Mouse (Mus musculus) Muller cell, postnatal 12 days (primary cell): ENCODE results near the gene Nobox.

Source experiments
- DNase-seq: peaks from one replicate; pipeline ENCODE4 v3.0.0-alpha.2; 2015; ENCODE audit errors: inconsistent ontology term

Gene Nobox

DNA sequence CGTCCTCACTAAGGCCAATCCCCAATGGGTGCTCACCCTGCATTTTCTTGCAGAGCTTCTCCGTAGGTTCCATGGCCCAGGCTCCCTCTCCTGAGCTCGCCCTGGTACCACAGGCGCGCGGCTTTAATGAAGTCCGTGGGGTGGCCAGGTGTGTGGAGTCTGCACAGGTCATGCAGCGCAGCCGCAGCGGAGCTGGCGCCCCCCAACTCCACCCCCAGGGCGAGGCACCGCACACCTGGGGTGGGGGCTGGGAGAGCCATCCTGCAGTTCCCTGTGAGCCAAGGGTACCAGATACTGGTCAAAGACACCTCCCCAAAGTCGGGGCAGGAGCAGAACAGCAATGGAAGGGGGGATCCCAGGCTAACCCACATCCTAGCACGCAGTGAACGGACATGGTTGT lies at the start of gene Nobox:
TSS of gene Nobox (minus strand) at position 101 of the 400 bp plus-strand sequence.
- DNase-seq, result no peak

DNA sequence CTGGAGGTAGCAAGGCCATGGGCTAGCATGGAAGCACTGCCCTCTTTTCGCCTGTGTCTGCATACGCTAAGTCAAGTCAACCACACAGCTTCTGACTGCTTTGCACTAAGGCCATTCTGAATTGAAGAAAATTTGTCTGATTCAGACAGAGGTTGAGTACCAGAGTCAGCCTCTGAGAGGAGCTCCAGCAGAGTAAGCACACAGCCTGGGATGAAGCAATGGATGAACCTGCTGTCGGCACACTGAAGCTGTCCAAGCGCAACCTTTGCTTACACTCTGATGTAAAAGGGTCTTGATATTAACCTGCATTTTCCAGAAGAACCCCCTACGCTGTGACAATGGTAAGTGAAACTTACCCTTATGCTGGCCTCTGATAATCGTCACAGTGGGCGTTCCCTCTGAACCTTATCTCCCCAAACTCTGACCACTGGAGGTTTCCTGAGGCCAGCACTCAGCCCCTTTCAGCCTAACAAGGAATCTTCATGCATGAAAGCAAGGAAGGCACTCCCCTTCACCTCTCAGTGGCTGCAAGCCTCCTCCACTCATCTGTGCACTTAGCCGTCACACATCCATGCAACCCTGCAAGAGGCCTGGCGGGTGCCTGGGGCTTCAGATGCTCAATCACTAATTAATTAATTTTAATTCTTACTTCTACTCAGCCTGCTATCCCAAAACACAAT lies 45.3 kb upstream of the Nobox start:
- no peak for DNase-seq

DNA sequence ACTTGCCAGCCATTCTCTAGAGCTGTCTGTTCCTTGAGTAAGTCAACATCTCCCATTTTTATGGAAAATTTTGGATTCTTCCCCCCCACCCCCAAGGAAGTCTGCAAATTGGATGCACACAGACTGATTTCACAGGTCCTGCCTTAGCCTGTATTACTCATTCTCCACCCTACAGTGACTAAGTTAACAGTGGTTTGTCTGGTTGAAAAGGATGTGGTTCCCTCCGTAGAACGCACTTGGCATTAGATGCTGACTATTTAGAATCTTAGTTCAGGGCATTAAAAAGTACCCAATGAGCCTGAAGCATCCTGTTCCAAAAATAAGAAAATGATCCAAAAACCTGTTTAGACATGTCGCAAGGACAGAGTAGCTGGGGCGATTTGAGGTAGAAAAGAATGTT lies 44.1 kb upstream of the Nobox start:
- peak; percentile 23 for DNase-seq

DNA sequence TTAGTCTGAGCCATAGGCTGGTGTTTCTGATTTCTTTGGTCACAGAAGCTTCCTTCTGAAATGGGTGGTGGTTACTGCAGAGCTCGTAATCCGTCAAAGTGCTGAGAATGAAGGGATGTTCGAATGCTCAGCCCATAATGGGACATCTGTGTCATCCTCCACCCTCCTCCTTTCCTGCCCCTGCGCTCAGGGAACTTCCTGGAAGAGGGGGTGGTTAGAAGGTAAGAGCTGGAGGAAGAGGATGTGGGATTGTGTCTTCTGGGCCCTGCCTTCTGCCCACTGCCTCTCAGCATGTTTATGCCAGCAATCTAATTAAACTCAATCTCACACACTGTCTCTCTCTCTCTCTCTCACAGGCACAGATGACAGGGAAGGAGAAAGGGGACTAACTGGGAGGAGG lies 39.7 kb upstream of the Nobox start:
- no peak for DNase-seq

DNA sequence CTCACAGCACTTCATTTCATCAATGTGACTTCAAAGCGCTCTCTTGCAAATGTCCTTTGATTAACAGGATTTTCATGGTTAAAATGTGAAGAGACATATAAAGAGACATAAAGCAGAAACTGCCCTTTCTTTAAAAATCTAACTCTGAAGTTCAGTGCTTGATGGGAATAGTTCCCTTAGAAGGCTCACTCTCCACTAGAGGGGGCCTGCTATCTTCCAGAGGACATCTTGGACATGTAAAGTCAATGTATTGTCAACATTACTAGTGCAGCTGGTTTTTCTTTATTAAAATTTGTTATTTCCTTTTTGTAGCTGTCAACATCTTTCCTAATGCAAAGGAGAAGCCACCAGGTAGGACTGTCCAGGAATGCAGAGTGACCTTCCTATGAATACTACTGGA lies 38.3 kb upstream of the Nobox start:
- no peak for DNase-seq

DNA sequence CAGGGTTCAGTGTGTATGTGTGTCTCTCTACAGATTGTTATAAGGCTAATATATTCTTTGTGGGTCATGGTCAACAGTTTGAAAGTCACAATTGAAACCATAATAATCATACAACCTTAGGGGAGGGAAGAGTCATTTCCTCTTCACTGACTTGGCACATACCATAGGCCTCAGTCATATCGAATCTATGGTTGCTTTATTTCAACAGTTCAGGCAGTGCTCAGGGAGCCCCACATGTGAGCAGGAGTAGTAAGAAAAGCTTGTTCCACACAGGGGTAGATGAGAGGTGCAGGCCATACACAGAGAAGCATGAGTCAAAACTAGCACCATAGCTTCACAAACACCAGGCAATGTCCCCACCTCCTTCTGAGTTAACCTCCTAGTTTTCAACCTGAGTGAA lies 33.7 kb upstream of the Nobox start:
- DNase-seq, result no peak

DNA sequence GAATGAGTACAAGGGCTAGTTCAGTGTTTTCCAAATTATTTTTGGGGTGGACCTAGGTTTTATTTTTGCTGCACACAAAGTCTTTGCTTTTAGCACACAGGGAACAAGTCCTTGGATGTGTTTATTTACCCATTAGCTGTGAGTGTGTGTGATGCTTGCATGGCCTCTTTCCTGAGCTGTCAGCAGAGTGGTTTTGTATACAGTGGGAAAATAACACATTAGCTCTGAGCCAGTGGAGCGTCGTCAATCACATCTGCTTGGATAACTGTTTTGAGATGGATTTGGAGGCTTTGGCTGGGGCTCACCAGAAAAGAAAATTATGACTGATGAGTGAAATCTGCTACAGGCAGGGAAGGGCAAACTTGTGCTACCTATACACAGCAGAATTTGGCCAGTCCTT lies 33.0 kb upstream of the Nobox start:
- no peak for DNase-seq

DNA sequence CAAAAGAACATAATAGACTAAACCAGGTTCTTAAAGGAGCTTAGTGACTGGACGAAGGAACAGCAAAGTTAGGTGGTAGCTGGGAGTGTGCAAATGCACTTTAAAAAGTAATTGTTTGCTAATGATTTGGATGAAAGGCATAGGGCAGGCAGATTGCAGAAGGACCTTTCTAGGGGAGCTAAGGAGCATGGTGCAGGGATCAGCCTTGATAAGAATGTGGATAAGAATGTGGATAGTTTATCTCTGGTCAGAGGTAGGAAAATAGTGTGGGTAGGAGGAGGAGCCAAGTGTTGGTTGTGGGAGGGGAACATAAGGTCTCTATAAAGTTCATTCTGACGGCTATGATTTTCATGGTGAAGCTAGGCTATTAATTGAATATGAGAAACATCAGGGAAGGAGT lies 29.4 kb upstream of the Nobox start:
- DNase-seq, result no peak

DNA sequence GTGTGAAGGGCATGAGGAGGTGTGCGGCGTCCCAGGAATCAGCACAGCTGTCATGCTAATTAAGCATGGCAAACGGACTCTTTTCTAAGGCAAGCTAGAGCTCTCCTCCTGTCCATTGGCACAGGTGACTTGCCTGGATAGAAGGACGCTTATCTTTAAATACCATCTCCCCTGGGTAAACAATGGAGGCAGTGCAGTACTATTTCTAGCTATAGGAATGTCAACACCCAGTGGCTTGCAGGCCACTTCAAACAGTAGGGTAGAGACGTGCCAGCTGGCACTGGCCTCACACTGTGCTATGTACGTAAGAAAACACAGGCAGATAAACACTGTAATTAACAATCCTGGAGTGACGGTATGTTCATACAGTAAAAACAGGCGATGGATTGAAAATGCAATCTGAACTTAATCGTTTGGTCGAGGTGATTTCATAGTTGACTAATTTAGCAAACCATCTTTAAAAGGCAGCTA lies 28.2 kb upstream of the Nobox start:
- peak; percentile 62 for DNase-seq

DNA sequence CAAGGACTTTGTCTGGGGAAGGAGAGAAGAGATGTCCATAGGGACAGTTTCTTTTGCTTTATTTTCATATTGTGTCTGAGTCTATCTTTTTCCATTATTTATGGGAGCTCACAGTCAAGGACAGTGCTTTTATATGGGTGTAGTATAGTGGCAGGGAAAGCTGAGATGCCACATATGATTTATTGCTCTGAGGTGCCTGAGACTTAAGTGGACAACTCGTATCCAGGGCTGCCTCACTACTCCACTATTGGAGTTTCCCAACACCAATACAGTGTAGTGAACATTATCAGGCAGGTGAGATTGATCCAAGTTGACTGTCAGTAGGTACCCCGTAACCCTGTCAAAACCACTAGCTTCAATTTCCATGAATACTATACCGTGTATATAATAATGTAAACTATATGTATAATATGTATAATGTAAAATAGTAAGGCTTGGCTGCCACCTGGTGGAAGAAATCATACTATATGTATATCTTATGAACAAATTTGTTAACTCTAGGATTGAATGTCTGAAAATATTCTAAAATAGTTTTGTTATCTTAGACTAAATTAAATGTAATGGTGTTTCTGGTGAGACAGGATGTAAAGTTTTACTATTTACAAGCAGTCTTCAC lies 26.4 kb upstream of the Nobox start:
- DNase-seq, result no peak

DNA sequence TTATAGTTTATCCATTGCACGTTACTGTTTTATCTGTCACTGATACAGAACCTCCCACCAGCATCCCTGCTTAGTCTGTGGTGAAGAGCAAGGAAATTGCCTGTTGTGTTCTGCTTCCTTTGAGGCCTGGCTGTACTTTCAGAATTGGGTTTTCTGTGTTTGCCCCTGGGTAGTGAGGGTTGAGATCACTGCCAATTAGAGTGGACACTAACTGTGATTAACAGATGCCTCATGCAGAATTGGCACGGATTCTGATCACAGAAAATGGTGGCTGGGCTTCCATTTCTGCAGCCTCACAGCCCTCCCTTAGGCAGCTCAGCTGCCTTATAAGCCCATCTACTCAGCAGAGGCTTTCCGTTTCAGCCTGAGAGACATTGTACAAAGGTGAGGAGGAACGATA lies 24.1 kb upstream of the Nobox start:
- peak; percentile 80 for DNase-seq

DNA sequence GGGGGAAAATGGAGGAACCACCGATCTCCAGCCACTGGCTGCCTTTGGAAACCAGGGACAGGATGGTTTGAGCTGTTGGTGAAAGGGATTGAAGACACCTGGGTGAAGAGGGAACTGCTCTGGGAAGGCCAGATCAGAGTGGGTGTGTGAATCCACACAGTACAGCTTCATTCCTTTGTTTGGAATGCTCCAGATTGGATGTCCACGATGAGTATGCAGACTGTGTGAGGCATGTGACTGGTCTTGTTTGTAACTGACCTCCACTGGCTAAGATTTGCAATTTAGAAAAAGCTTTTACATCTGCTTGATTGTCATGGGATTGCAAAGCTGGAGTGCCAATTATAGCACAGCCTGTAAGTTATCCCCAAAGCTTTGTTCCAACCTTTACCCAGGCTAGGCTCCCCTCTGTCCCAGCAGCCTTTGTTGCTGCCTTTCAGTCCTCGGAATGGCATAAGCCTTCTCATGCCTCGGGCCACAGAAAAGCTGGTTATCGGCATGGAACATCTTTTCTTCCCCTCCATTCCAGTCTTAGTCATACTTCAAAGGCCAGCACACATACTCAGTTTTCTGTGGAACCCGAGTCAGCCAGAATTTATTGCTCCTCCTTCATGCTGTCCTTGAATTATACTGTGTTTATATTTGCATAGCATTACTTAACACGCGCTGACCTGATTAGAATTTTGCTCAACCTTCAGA lies 3.8 kb upstream of the Nobox start:
- peak; percentile 31 for DNase-seq

DNA sequence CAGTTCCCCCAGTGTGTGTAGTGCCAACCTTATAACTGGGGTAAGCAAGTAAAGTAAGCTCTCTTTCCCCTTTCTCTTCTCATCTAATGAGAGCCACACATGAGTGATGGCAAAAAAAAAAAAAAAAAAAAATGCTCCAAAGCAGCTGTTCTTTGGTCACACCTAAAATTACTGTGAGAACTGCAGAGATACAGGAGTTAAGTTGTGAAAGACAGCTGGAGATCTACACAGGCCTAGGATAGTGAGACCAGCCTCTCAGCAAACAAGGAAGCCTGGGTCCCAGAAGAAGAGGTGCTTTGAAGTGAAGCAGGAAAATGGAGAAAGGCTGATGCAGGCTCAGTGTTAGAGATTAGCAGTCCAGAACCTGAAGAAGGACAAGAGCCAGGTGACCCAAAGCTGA lies 3.2 kb upstream of the Nobox start:
- no peak for DNase-seq

DNA sequence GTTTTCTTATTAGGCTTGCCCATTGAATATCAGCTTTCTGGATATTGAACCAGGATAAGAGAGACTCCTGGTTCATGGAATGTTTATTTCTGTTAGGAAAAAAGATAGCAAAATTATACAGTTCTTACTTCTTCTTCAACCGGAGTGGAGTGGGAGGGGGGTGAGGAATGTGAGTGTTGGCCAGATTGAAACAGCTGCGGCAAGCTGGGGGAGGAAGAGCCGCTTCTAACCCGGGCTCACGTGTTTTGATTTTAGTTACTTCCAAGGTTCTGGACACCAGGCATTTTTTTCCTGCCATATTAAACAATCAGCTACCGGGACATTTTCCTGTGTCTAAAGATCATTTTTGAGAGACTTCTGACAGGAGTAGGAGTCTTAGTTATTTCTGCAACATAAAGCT lies 717 bp upstream of the Nobox start:
- no peak for DNase-seq

DNA sequence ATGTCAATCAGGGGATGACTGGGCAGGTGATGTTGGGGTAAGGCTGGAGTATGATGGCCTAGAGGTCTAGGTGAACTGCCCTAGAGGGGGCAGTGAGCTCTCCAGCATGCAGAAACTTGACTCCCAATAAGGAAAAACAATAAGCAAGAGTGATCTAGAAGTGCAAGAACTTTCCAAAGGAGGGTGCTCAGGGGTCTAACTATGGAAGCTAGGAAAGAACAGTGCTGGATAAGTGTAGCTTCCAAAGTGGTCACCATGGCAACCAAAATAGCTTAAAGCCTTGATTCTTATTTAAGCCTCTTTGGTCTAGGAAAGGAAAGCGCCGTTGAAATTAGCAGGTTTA lies 11.9 kb downstream of the Nobox start:
- no peak for DNase-seq

DNA sequence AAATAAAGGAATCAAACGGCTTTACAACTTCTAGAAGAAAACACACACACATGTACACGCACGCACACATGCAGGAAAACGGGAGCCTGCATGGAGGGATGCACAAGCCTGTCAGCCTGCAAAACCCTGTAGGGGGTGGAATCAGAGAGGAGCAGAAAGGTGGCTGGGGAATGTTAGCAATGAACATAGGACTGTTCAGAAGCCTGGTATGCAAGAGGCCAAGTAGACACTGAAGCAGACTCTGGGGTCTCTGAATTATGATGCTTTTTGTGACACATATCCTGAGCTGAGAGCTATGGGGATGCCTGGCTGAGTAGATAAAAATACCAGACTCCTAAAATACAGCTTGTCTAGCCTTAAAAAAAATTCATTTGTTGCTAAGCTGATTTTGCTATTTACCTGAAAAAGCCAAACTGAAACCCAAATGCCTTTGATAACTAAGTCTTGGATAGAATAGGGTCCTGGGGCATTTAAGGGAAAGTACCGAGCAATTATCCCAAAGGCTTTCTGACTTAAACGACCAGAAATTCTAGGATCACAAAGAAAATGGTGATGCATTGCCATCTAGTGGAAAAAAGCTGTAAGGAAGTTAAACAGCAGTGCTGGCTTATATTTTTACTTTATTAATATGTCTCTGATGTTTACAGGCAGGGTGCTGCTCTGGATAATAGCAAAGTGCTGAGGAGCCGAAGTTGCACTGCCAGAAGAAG lies 12.4 kb downstream of the Nobox start:
- DNase-seq, result peak; percentile 36

DNA sequence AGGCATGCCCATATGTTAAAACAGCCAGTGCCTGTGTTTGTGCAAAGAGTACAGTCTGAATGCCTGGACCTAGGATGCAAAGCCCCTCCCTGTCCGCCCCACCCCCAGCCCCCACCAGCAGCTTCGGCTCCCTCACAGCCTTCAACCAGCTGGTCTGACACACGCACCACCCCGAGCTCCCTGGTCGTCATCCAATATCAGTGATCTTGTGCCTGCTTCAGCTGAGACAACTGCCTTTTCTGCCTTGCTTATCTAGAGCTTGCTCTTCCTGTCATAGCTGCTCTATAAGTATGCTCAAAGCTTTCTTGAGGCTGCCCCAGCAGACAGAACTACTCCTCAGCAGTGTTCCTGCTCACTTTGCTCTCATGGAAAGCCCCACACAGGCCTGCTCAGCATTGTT lies 13.4 kb downstream of the Nobox start:
- no peak for DNase-seq

DNA sequence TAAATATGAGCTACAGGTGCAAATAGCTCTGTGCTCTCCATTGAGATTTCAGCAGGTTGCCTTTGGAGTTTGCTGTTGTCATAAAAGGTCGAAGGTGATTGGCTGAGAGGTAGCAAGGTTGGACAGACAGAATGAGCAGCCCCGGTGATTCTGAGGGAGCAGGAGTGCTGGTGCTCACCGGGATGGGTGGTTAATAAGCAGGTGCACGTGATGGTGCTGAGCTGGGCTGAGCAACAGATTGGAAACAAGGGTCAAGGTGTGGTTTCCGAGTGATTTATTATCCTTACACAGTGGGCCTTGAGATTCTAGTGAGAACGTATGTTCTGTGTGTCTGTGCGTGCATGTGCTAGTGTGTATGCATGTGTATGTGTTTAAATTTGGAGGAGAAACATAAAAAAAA lies 16.2 kb downstream of the Nobox start:
- DNase-seq, result no peak

DNA sequence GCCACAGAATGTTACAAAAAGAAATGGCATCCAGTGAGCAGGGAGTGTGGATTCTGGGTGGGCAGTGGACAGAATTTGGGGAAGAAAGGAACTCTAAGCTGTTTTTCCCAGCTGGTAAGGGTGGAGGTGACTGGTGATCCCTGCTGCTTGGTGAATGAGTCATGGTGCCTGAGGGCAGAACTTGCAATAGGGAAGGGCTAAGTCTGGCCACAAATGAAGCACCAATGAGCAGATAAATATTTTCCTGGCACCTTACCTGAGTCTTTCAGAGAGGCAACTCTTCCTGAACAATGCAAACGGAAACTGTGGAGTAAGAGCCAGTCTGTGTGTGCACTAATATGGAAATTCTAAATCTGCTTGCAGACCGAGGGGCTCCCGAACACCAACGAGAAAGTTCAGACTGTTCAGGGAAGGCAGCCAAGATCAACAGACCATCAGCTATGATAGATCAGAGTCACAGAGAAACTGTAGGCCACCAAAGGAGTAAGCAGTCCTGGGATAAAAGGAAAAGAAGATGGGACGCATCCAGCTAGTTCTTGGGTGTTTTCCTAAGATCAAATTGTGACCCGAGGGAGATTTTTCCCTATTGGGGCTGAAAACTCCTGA lies 16.8 kb downstream of the Nobox start:
- peak; percentile 96 for DNase-seq

DNA sequence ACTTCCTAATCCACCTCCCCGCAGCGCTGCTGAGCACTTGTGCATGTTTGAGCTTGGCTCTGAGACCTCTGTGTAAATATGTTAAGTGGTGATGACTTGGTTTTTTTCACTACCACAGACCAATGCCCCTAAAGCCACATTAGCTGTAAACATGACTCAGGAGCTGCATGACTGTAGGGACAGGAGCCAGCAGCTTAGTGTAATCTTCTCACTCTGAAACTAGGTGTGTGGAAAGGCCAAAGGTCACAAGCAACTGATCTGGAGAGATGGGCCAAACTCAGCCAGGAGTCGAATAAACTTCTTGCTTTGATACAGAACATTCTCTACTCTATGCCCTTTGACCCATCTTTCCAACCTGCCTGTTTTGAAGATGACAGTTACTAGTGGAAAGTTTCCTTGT lies 17.3 kb downstream of the Nobox start:
- no peak for DNase-seq

DNA sequence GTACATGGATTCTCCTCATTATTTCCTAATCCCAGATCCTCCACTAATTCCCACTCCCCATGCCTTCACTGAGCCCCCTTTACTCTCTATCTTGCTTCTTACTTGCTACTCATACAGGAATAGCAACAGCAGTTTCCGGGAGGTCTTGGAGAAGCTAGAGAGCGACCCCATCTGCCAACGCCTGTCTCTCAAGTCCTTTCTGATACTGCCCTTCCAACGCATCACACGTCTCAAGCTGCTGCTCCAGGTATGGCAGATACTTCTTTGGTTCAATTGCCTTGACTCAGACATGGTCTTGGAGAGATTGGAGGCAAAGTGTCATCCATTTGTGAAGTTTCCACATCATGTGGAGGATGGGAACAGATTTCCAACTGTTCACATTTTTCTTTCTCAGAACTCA lies 28.9 kb downstream of the Nobox start:
- no peak for DNase-seq

DNA sequence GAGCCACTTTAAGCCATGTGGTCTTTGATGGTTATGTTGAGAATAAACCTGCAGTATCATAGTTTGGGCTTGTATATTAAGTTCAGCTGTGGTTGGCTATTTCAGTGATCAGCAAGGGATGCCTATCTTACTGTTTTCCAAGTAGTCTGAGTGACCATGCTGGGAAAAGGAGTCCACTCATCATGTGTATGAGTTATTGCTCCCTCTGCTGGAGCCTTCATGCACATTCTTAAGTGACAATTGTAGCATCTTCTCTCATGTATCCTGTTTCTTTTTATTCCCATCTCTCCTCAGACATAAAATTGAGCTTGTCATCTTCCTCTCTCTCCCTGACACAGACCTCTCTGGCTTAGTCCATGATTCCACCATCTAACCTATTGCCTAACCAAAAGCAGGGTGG lies 31.1 kb downstream of the Nobox start:
- DNase-seq, result no peak
